Mouse (Mus musculus): ENCODE results near the gene Exd2.

Exd2 gene

DNA sequence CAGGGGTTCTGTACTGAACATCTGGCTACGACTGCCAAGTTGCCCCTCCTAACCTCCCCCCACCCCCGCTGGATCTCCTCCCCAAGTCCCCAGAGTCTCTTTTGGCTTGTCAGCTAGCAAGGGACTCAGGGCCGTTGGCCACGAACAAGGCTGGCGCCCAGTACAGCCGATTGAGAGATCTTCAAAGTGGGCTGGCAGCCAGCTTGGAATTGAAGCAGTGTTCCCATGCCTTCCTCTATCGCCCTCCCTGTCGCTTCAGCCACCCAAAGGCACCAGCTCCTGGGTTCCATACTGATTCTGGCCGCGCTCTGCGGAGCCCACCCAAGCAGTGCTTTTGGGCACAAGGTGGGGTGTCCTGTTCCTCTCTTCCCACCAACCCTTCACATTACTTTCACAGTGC is 86.8 kb downstream of the Exd2 start:
- no peak for DNase-seq (ENCODE audit: low read depth, low spot score)

Data from embryo, embryonic 11.5 days (tissue).